Mouse (Mus musculus): ENCODE measurements around the gene Trib2. TPM values are rescaled to one million over a fixed set of nuclear protein-coding genes. Genes with fewer than 3 reads are reported as not detected.
A peak's percentile ranks its signal among the peaks of the same experiment; 100 is the strongest.

The Trib2 gene
- polyA plus RNA-seq, 1 experiment from 2014 or later = 87.4 TPM

GRCm38 (mm10) chr12:15810926-15811325 is 5.8 kb downstream of the Trib2 start:
- peak; percentile 29 for DNase-seq (ENCODE audit: low spot score)
- WGBS = 10% methylated on average over 7 of the region's 7 CpGs
- peak overlapping the region; percentile 57 for H3K4me2 ChIP-seq (ENCODE audit: low read length)
- H3K36me3 ChIP-seq (ENCODE audit: control insufficient read depth, insufficient read depth, low read length) = peaks cover 36% of the 10 kb centered on the region
- H3K9me3 ChIP-seq (replicated peaks; ENCODE audit: control insufficient read depth, low read length) = no peaks in the 10 kb centered on the region
- peak overlapping the region; percentile 91 for H3K4me3 ChIP-seq (ENCODE audit: low read depth, low read length)
- peak overlapping the region; percentile 99 for H3K9ac ChIP-seq (ENCODE audit: low read length)
- H3K27me3 ChIP-seq (replicated peaks; ENCODE audit: control insufficient read depth, insufficient read depth, low read length) = no peaks in the 10 kb centered on the region
- ATAC-seq = no peak
- H3K4me1 ChIP-seq (ENCODE audit: control insufficient read depth, insufficient read depth, low read length) = peaks cover 27% of the 10 kb centered on the region
- H3K27ac ChIP-seq (ENCODE audit: low read depth, low read length) = 0 out of 2 replicates have a peak overlapping the region, but pooled peaks have one; percentile 39

GRCm38 (mm10) chr12:15809657-15810056 is 7.1 kb downstream of the Trib2 start:
- ATAC-seq (no peak), DNase-seq (ENCODE audit: low spot score) (peak; percentile 29)
- 0 out of 2 replicates have a peak overlapping the region, but pooled peaks have one; percentile 13 for H3K9ac ChIP-seq (ENCODE audit: low read length)
- no peaks in the 10 kb centered on the region for H3K9me3 ChIP-seq (replicated peaks; ENCODE audit: control insufficient read depth, low read length)
- 69% methylated on average over 7 of the region's 7 CpGs for WGBS
- peaks cover 47% of the 10 kb centered on the region for H3K36me3 ChIP-seq (ENCODE audit: control insufficient read depth, insufficient read depth, low read length)
- peak overlapping the region; percentile 57 for H3K4me2 ChIP-seq (ENCODE audit: low read length)
- peak overlapping the region; percentile 11; the same call in 1 of the 2 replicates for H3K4me3 ChIP-seq (ENCODE audit: low read depth, low read length)
- no peak overlapping the region for H3K27ac ChIP-seq (ENCODE audit: low read depth, low read length)
- H3K27me3 ChIP-seq (replicated peaks; ENCODE audit: control insufficient read depth, insufficient read depth, low read length) = no peaks in the 10 kb centered on the region
- peaks cover 27% of the 10 kb centered on the region for H3K4me1 ChIP-seq (ENCODE audit: control insufficient read depth, insufficient read depth, low read length)

GRCm38 (mm10) chr12:15809249-15809648 is 7.5 kb downstream of the Trib2 start:
- WGBS = 93% methylated on average over 4 of the region's 4 CpGs
- Histone ChIP-seq H3K4me1 (ENCODE audit: control insufficient read depth, insufficient read depth, low read length) (peaks cover 30% of the 10 kb centered on the region), H3K27me3 (replicated peaks; ENCODE audit: control insufficient read depth, insufficient read depth, low read length) (no peaks in the 10 kb centered on the region), H3K36me3 (ENCODE audit: control insufficient read depth, insufficient read depth, low read length) (peaks cover 51% of the 10 kb centered on the region), H3K4me2 (ENCODE audit: low read length) (peak overlapping the region; percentile 57; the same call in 1 of the 2 replicates), H3K27ac (ENCODE audit: low read depth, low read length) (no peak overlapping the region), H3K9me3 (replicated peaks; ENCODE audit: control insufficient read depth, low read length) (no peaks in the 10 kb centered on the region), H3K4me3 (ENCODE audit: low read depth, low read length) (no peak overlapping the region), H3K9ac (ENCODE audit: low read length) (no peak overlapping the region)
- ATAC-seq (no peak), DNase-seq (ENCODE audit: low spot score) (no peak)

GRCm38 (mm10) chr12:15808186-15808800 is 8.4 kb downstream of the Trib2 start:
- H3K4me1 ChIP-seq (ENCODE audit: control insufficient read depth, insufficient read depth, low read length) = peaks cover 30% of the 10 kb centered on the region

GRCm38 (mm10) chr12:15804931-15805331 is 11.8 kb downstream of the Trib2 start:
- DNase-seq (ENCODE audit: low spot score) (no peak), ATAC-seq (no peak)
- H3K4me2 ChIP-seq (ENCODE audit: low read length) = no peak overlapping the region
- H3K27ac ChIP-seq (ENCODE audit: low read depth, low read length) = no peak overlapping the region
- H3K27me3 ChIP-seq (replicated peaks; ENCODE audit: control insufficient read depth, insufficient read depth, low read length) = no peaks in the 10 kb centered on the region
- no peak overlapping the region for H3K9ac ChIP-seq (ENCODE audit: low read length)
- H3K36me3 ChIP-seq (ENCODE audit: control insufficient read depth, insufficient read depth, low read length) = peaks cover 79% of the 10 kb centered on the region
- H3K4me3 ChIP-seq (ENCODE audit: low read depth, low read length) = no peak overlapping the region
- WGBS = 72% methylated on average over 1 of the region's 1 CpGs
- H3K4me1 ChIP-seq (ENCODE audit: control insufficient read depth, insufficient read depth, low read length) = peaks cover 22% of the 10 kb centered on the region
- H3K9me3 ChIP-seq (replicated peaks; ENCODE audit: control insufficient read depth, low read length) = no peaks in the 10 kb centered on the region

More at GRCm38 (mm10) chr12:15808186-15808800, 8.4 kb downstream of the Trib2 start:
- Histone ChIP-seq H3K9me3 (replicated peaks; ENCODE audit: control insufficient read depth, low read length) (no peaks in the 10 kb centered on the region), H3K36me3 (ENCODE audit: control insufficient read depth, insufficient read depth, low read length) (peaks cover 59% of the 10 kb centered on the region), H3K9ac (ENCODE audit: low read length) (no peak overlapping the region), H3K27ac (ENCODE audit: low read depth, low read length) (no peak overlapping the region), H3K27me3 (replicated peaks; ENCODE audit: control insufficient read depth, insufficient read depth, low read length) (no peaks in the 10 kb centered on the region), H3K4me3 (ENCODE audit: low read depth, low read length) (no peak overlapping the region), H3K4me2 (ENCODE audit: low read length) (no peak overlapping the region)
- DNase-seq (ENCODE audit: low spot score) (no peak), ATAC-seq (no peak)
- WGBS = 97% methylated on average over 5 of the region's 5 CpGs

GRCm38 (mm10) chr12:15803936-15804438 is 12.7 kb downstream of the Trib2 start:
- no peaks in the 10 kb centered on the region for H3K9me3 ChIP-seq (replicated peaks; ENCODE audit: control insufficient read depth, low read length)
- no peak overlapping the region for H3K9ac ChIP-seq (ENCODE audit: low read length)
- peaks cover 18% of the 10 kb centered on the region; the same call in 1 of the 2 replicates for H3K4me1 ChIP-seq (ENCODE audit: control insufficient read depth, insufficient read depth, low read length)
- no peaks in the 10 kb centered on the region for H3K27me3 ChIP-seq (replicated peaks; ENCODE audit: control insufficient read depth, insufficient read depth, low read length)
- no peak for DNase-seq (ENCODE audit: low spot score)
- H3K36me3 ChIP-seq (ENCODE audit: control insufficient read depth, insufficient read depth, low read length) = peaks cover 77% of the 10 kb centered on the region
- H3K4me2 ChIP-seq (ENCODE audit: low read length) = no peak overlapping the region
- no peak for ATAC-seq
- H3K4me3 ChIP-seq (ENCODE audit: low read depth, low read length) = no peak overlapping the region
- H3K27ac ChIP-seq (ENCODE audit: low read depth, low read length) = no peak overlapping the region
- 75% methylated on average over 5 of the region's 5 CpGs for WGBS

GRCm38 (mm10) chr12:15801571-15801930 is 15.2 kb downstream of the Trib2 start:
- H3K27me3 ChIP-seq (replicated peaks; ENCODE audit: control insufficient read depth, insufficient read depth, low read length) = no peaks in the 10 kb centered on the region
- DNase-seq (ENCODE audit: low spot score) (no peak), ATAC-seq (no peak)
- peaks cover 82% of the 10 kb centered on the region for H3K36me3 ChIP-seq (ENCODE audit: control insufficient read depth, insufficient read depth, low read length)
- no peaks in the 10 kb centered on the region for H3K9me3 ChIP-seq (replicated peaks; ENCODE audit: control insufficient read depth, low read length)
- H3K4me2 ChIP-seq (ENCODE audit: low read length) = no peak overlapping the region
- H3K4me1 ChIP-seq (ENCODE audit: control insufficient read depth, insufficient read depth, low read length) = peaks cover 16% of the 10 kb centered on the region; the same call in 1 of the 2 replicates
- no peak overlapping the region for H3K4me3 ChIP-seq (ENCODE audit: low read depth, low read length)
- H3K27ac ChIP-seq (ENCODE audit: low read depth, low read length) = no peak overlapping the region
- H3K9ac ChIP-seq (ENCODE audit: low read length) = no peak overlapping the region
- WGBS = 83% methylated on average over 4 of the region's 4 CpGs

GRCm38 (mm10) chr12:15800914-15801570 is 15.7 kb downstream of the Trib2 start:
- H3K4me3 ChIP-seq (ENCODE audit: low read depth, low read length) = no peak overlapping the region
- WGBS = 64% methylated on average over 9 of the region's 9 CpGs
- ATAC-seq (peak; percentile 47), DNase-seq (ENCODE audit: low spot score) (peak; percentile 66)
- peaks cover 82% of the 10 kb centered on the region for H3K36me3 ChIP-seq (ENCODE audit: control insufficient read depth, insufficient read depth, low read length)
- H3K4me1 ChIP-seq (ENCODE audit: control insufficient read depth, insufficient read depth, low read length) = peaks cover 16% of the 10 kb centered on the region; the same call in 1 of the 2 replicates
- 0 out of 2 replicates have a peak overlapping the region, but pooled peaks have one; percentile 1 for H3K4me2 ChIP-seq (ENCODE audit: low read length)
- no peak overlapping the region for H3K9ac ChIP-seq (ENCODE audit: low read length)
- no peaks in the 10 kb centered on the region for H3K9me3 ChIP-seq (replicated peaks; ENCODE audit: control insufficient read depth, low read length)
- no peak overlapping the region for H3K27ac ChIP-seq (ENCODE audit: low read depth, low read length)
- no peaks in the 10 kb centered on the region for H3K27me3 ChIP-seq (replicated peaks; ENCODE audit: control insufficient read depth, insufficient read depth, low read length)

Measured in forebrain, embryonic 14.5 days (tissue).